Mouse (Mus musculus): ENCODE measurements around the gene Cpne7.

DNA sequence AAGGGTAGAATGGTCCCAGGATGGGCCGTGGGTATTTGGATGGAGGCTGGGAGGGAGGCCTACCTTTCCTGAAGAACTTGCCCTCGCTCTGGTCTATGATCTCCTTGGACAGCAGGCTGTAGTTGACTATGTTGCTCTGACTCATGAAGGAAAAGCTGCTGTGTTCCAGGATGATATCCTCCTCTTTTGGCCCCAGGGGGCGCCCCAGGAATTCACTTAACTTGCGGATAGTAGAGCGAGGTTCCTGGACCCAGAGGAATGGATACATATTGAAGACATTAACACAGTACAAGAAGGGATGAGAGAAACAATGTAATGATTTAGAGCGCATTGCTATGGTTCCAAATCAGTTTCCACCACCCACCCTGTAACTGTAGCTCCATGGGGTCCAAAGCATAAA is 28.1 kb downstream of the Cpne7 start:
- TF ChIP-seq CTCF (IDR thresholded peaks at IDR 0.05; ENCODE audit: control insufficient read depth, insufficient read depth, low read length) (no peak; the same call in 1 of the 2 replicates), POLR2A (IDR thresholded peaks at IDR 0.05; ENCODE audit: borderline replicate concordance, control insufficient read depth, low read depth, low read length) (no peak)
